Mouse (Mus musculus): Measurements from ENCODE around the gene Fbxw10. TPM values are rescaled to one million over a fixed set of nuclear protein-coding genes. Genes with fewer than 3 reads are reported as not detected.

Fbxw10 gene
- total RNA-seq, 2 experiments from 2014 or later: 0.17 to 0.26 TPM

GRCm38 (mm10) chr11:62830387-62830786 is 16.5 kb upstream of the Fbxw10 start:
- no peak for DNase-seq (ENCODE audit: low spot score)
- intact Hi-C loops (cut with DNase I): no loop called here

GRCm38 (mm10) chr11:62831906-62832305 is 15.0 kb upstream of the Fbxw10 start:
- intact Hi-C loops (cut with DNase I): no loop called here
- DNase-seq (ENCODE audit: low spot score): no peak

DNA sequence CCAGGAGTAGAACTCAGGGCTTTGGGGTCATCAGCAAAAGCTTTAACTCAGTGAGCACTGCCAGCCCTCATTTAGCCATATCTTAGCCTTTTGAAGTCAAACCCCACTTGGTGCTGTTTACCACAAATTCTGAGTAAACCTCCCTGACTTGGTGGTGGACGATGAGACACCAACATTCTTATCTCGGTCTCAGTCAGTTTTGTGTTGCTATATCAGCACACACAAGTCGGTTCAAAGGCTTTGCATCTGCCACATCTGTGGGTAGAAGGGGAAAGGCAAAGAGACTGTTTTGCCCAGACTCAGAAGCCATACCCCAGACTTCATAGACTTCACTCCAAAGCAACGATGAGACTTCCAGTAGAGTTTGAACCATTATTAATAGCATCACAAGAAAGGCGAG is 2.3 kb upstream of the Fbxw10 start:
- intact Hi-C loops (cut with DNase I): no loop called here
- no peak for DNase-seq (ENCODE audit: low spot score)

DNA sequence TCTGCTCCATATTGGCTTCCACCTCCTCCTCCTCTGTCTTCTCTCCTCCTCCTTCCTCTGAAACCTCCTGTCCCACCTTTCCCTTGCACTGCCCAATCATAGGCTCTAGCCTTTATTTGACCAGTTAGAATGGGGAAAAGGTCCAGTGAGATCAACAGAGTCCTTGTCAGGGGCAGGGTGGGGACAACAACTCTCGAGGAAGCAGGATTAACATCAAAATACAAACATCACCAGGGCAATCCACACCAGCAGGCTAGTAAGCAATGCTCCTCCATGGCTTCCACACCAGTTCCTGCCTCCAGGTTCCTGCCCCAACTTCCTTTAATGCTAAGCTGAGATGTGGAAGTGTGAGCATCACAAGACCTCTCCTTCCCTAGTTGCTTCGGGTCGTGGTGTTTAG is 1.1 kb upstream of the Fbxw10 start:
- DNase-seq (ENCODE audit: low spot score): no peak
- intact Hi-C loops (cut with DNase I): no loop called here

DNA sequence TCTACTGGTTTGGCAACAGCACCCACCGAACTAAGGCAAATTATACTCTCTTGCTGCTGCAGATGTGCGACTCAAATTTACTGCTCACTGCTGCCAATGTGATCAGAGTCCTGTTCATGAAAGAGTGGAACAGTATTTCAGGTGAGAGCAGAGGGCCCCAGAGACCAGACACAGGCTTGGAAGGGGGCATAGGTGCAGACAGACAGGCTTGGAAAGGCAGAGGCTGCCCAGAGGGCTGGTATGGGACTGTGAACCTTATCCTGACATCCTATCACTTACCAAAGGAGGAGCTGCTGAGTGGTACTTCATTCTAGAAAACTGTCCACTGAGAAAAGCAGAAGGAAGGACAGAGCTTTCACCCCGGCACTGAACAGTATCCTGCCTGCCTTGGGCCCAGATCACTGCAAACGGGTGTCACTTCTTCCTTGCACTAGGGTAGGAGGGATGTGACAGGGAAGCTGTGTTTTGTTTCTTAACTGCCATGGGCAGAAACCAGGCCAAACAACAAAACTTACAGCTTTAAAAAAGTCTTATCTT is 854 bp downstream of the Fbxw10 start:
- intact Hi-C loops (cut with DNase I): no loop called here
- DNase-seq (ENCODE audit: low spot score): no peak

- intact Hi-C loops (cut with DNase I): no loop called here
- no peak for DNase-seq (ENCODE audit: low spot score)
These were observed 1.4 kb downstream of the Fbxw10 start for GRCm38 (mm10) chr11:62848301-62848700.

DNA sequence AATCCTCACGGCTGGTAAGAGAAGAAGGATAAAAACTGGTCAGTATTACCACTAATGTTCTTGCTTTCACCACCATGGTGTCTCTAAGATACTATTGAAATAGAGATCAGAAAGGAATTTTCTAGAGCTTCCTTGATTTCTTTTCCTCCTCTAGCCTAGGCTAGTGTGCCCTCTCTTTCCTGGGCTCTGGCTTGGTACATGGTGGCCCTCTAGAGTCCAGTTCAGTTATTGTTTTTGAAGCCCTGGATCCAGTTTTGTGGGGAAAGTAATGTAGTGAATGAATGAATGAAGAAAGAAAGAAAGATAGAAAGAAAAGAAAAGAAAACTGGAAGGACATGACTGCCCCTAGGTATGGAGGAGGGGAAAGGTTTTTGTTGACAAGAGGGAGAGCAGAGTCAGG is 4.3 kb downstream of the Fbxw10 start:
- intact Hi-C loops (cut with DNase I): loop anchor here (1.0 kb wide), 1 partner anchor 94 kb away; no protein-coding TSS in a partner anchor
- no peak for DNase-seq (ENCODE audit: low spot score)

DNA sequence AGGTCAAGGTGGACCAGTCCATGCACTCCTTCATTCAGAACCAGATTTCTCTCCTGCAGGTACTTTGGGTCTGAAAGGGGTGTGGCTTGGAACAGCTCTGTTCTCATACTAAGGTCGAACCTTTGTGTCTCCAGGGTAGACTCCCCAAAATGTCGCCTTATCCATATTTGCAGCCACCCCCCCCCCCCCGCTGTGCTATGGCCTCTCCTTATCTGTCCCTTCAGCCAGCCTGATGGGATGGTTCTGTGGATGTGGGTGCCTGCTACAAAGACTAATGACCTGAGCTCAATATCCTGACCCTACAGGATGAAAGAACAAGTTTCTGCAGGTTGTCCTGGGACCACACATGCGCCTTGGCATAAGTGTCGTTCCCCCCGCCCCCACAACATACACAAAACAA is 6.5 kb downstream of the Fbxw10 start:
- DNase-seq (ENCODE audit: low spot score): no peak
- intact Hi-C loops (cut with DNase I): no loop called here

- intact Hi-C loops (cut with DNase I): no loop called here
- DNase-seq (ENCODE audit: low spot score): no peak
These were observed 18.7 kb downstream of the Fbxw10 start for GRCm38 (mm10) chr11:62865562-62865961.

DNA sequence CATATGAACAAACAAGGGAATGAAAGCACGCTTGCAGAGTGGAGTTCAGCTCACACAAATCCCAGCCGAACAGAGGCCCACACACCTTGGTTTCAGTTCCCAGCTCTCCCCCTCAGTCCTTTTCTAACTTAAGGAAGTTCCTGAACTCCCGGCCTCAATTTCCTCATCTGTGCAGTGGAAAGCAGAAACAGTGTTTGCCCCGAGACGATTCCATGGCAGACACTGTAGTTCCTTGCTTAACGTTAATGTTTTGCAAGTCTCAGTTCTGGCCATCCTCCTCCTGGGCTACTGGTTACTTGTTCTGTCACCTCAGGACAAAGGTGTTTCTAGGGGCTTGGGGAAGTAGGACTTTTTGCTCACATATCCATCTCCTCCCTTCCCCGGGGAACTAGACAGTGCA is 19.8 kb downstream of the Fbxw10 start:
- intact Hi-C loops (cut with DNase I): no loop called here
- no peak for DNase-seq (ENCODE audit: low spot score)

GRCm38 (mm10) chr11:62869201-62869600 is 22.3 kb downstream of the Fbxw10 start:
- intact Hi-C loops (cut with DNase I): no loop called here
- no peak for DNase-seq (ENCODE audit: low spot score)

DNA sequence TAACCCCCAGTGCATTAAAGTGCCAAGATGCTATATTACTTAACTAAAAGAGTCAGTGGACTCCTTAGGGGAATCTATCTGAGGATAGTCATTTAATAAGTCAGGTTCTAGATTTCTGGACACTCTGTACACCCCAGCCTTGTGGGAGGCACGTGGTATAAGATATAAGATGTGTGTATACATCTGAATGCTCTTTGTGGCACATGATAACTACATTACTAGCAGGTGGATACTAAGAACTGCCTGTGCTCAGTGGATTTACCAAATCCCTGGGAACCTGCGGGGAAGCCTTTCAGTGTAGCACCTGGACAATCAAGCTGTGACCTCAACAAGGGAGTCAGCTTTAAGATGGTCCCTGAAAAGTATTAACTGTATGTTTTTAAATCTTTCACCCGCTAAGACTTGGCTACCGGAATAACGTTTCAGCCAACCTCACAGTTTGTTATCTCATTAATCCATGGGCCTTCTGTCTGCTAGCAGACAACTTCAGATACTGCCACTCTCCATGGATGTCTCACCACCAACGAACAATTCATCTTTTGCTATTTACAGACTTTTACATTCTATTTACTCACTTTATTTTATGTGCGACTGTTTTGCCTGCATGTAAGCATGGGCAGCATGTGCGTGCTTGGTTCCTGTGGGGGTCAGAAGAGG is 23.0 kb downstream of the Fbxw10 start:
- DNase-seq (ENCODE audit: low spot score): no peak
- intact Hi-C loops (cut with DNase I): no loop called here

DNA sequence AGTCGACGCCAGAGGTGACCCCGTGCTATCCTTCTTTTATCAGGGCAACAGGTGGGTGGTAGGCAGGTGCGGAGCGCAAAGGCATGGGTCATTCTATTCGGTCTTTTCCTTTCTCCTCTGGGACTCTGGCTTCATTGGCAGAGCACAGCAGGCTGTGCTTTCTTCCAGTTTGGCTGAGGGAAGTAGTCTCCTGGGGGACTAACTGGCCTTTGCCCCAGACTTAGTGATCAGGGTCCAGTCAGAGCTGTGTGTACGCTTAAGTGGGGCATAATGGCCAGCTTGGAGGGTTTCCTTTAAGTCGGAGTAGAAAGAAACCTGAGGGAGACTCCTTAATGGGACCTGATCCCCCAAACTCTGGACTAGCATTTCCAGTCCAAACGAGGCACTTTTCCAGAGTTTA is 26.6 kb downstream of the Fbxw10 start:
- no peak for DNase-seq (ENCODE audit: low spot score)

GRCm38 (mm10) chr11:62875696-62876095 is 28.8 kb downstream of the Fbxw10 start:
- intact Hi-C loops (cut with DNase I): loop anchor here (2.0 kb wide), 1 partner anchor 53 kb away; no protein-coding TSS in a partner anchor
- DNase-seq (ENCODE audit: low spot score): no peak

More for the DNA sequence above, 26.6 kb downstream of the Fbxw10 start:
- intact Hi-C loops (cut with DNase I): no loop called here

GRCm38 (mm10) chr11:62876445-62876844 is 29.6 kb downstream of the Fbxw10 start:
- no peak for DNase-seq (ENCODE audit: low spot score)
- intact Hi-C loops (cut with DNase I): loop anchor here (2.0 kb wide), 1 partner anchor 54 kb away; no protein-coding TSS in a partner anchor

DNA sequence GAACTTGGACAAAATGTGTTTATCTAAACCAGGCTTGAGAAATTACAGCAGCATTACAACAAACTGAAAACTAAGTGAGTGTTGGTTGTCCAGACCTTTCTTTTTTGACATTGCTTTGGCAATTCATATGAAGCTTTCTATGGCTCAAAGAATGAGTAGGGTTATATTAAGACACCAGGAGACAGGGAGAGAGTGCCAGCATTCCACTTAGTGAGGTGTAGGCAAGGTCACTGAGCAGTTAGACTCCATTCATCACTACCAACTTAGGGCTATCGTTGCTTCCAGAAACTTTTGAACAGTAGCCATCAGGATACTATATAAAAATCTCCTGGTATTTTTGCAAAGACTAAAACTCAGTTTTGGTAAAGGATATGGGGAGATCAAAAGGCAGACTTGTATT is 30.5 kb downstream of the Fbxw10 start:
- intact Hi-C loops (cut with DNase I): loop anchor here (2.0 kb wide), 1 partner anchor 55 kb away; no protein-coding TSS in a partner anchor
- no peak for DNase-seq (ENCODE audit: low spot score)

DNA sequence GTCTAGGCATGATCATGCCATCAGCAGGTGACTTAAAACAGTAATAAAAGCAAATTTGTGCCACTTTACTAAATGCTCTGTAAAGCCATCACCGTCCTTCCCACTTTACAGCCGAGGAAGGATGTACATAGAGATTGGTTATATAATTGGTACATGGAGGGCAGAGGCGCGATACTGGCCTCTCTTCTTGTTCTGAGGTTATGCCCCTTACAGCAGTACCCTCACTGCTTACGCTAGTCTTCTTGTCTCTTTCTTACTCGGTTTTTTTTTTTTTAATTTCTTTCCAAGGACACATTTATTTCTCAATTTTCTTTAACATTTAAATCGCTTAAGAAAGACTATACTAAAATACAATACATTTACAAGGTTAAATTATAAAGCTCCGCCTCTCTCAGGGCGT is 31.9 kb downstream of the Fbxw10 start:
- no peak for DNase-seq (ENCODE audit: low spot score)
- intact Hi-C loops (cut with DNase I): no loop called here

DNA sequence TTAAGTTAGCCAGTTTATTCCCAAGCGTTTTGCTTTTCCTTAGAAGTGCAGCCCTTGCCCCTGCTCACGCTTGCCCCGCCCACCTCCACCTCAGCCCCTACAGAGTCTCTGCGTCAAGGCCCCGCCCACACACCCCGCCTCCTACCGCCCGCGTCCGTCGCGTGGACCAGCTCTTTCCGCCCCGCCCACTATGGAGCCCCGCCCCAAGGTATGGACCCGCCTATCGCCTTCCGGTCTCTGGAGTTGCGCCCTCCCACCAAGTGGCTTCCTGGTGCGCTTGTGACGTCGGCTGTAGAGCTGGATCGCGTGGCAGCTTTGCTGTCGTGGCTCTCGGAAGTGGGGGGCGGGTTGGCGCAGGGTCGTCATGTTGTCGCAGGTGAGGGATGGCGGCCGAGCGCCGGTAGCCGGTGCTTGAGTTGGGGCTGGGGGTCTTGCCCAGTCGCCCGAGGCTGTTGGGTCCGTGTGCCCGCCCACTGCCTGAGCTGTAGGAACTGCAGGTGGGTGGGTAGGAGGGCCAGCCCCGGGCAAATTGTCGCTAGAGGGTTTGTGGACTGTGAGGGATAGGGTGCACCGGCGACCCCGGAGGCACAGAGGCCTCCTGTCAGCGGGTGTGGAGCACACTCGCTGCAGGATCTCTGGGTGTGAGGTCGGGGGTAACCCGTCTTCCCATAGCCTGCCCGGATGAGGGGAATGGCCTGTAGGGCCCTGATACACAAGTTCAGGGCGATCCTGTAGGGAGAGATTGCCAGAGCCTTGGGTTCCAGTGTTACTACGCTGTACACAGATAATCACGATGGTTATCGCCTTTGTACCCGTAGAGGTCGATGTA is 32.6 kb downstream of the Fbxw10 start, which contains the start of gene Tvp23b:
Gene Tvp23b (plus strand): TSS at position 236 of the 829 bp plus-strand sequence.
- intact Hi-C loops (cut with DNase I): no loop called here
- peak; percentile 94 for DNase-seq (ENCODE audit: low spot score)

DNA sequence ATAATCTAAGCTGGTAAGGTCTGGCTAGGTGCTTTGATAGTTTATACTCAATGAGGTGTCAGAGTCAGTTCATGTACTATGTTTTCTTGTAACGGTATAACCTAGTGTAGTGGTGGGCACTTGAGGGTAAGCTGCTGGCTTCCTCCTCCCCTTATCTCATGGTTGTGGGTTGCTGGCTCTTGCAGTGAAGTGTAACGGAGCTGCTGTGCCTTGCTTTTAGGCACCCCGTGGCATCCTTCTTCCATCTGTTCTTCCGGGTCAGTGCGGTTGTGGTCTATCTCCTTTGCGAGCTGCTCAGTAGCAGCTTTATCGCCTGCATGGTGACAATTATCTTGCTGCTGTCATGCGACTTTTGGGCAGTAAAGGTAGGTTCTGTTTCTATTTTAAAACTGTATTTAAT is 36.5 kb downstream of the Fbxw10 start:
- intact Hi-C loops (cut with DNase I): no loop called here
- no peak for DNase-seq (ENCODE audit: low spot score)

- intact Hi-C loops (cut with DNase I): no loop called here
- no peak for DNase-seq (ENCODE audit: low spot score)
These were observed 38.5 kb downstream of the Fbxw10 start for GRCm38 (mm10) chr11:62885323-62885722.

GRCm38 (mm10) chr11:62890796-62891195 is 43.9 kb downstream of the Fbxw10 start:
- intact Hi-C loops (cut with DNase I): no loop called here
- no peak for DNase-seq (ENCODE audit: low spot score)
